Mouse (Mus musculus) intestine, postnatal 0 days (tissue): ENCODE data around the gene Fam189b. TPM values are rescaled to one million over a fixed set of nuclear protein-coding genes. Genes with fewer than 3 reads are reported as not detected.

Experiments used
- ATAC-seq: fragments of 200-750 bp; cut with Nextera tagmentation; 2 replicates; pipeline ENCODE4 v1.8.0; 2017; ENCODE audit warnings: mild to moderate bottlenecking, moderate TSS enrichment, moderate library complexity
- H3K27ac ChIP-seq: fragments of 300-500 bp; sonication (generic); 2 replicates; pipeline ENCODE4 v1.5.1; 2014; ENCODE audit warnings: mild to moderate bottlenecking, low read depth, low read length, moderate library complexity
- H3K27me3 ChIP-seq: fragments of 300-500 bp; sonication (generic); replicated peaks from 2 replicates; pipeline ENCODE4 v1.6.1; 2014; ENCODE audit warnings: low read length, mixed read lengths; ENCODE audit not compliant: control insufficient read depth, insufficient read depth
- H3K36me3 ChIP-seq: fragments of 300-500 bp; sonication (generic); 2 replicates; pipeline ENCODE4 v1.6.1; 2014; ENCODE audit warnings: mild to moderate bottlenecking, moderate library complexity; ENCODE audit not compliant: control insufficient read depth, insufficient read depth
- H3K4me1 ChIP-seq: fragments of 300-500 bp; sonication (generic); replicated peaks from 2 replicates; pipeline ENCODE4 v1.6.1; 2014; ENCODE audit warnings: antibody characterized with exemption, low read length, mixed read lengths; ENCODE audit not compliant: control insufficient read depth, insufficient read depth
- H3K4me2 ChIP-seq: fragments of 300-500 bp; sonication (generic); replicated peaks from 2 replicates; pipeline ENCODE4 v1.6.1; 2014; ENCODE audit warnings: low read depth, mild to moderate bottlenecking, moderate library complexity
- H3K4me3 ChIP-seq: fragments of 300-500 bp; sonication (generic); 2 replicates; pipeline ENCODE4 v1.5.1; 2014; ENCODE audit warnings: low read depth, low read length
- H3K9ac ChIP-seq: fragments of 300-500 bp; sonication (generic); 2 replicates; pipeline ENCODE4 v1.6.1; 2014; ENCODE audit warnings: mild to moderate bottlenecking, low read depth, low read length
- H3K9me3 ChIP-seq: fragments of 300-500 bp; sonication (generic); 2 replicates; pipeline ENCODE4 v1.6.1; 2016; ENCODE audit warnings: mixed run types; ENCODE audit not compliant: control insufficient read depth
- CTCF ChIP-seq: sonication (generic); IDR thresholded peaks from 2 replicates; pipeline ENCODE4 v1.5.1; 2016; ENCODE audit warnings: low read depth, mild to moderate bottlenecking, control low read depth, antibody characterized with exemption, moderate library complexity
- WGBS: fragments of 180-500 bp; shearing (Covaris S2); extraction: QIAGEN DNeasy Blood & Tissue Kit; methylation state at CpG from one replicate; pipeline ENCODE4 v1.1.7; 2014; 5-methylcytosine and 5-hydroxymethylcytosine counted together
- polyA plus RNA-seq: library from polyadenylated mRNA; unstranded; fragments of >200 nt; fragmentation: Nextera tagmentation; extraction: Ambion mirVana; gene quantifications from 2 replicates; pipeline ENCODE4 v1.2.1, GENCODE M21; 2015

The Fam189b gene
- polyA plus RNA-seq, 1 experiment from 2014 or later: 4.9 TPM

DNA sequence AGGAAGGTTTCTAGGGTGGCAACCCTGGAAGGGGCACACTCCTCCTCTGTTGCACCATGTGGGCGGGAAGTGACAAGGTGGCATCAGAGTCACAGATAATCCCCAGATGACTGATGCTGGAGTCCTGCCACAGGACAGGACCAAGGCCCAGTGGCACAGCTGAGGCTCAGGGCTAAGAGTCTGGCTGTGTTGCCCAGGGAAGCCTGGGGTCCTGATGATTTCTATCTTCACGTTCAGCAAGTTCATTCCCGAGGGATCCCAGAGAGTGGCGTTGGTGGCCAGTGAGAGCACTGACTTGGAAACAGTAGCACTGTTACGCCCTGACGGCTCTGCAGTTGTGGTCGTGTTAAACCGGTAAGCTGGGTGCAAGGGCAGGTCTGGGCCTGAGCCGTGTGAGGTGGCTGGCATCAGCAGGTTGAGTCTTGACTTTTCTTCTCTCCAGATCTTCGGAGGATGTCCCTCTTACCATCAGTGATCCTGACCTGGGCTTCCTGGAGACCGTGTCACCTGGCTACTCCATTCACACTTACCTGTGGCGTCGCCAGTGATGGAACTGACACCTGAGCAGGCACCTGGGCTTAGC lies 25.2 kb downstream of the Fam189b start:
- Histone ChIP-seq H3K4me1 (peaks cover 8% of the 10 kb centered on the region; the same call in 1 of the 2 replicates), H3K9ac (no peak overlapping the region), H3K9me3 (no peaks in the 10 kb centered on the region), H3K4me2 (no peak overlapping the region), H3K27ac (no peak overlapping the region), H3K27me3 (no peaks in the 10 kb centered on the region), H3K4me3 (no peak overlapping the region), H3K36me3 (peaks cover 66% of the 10 kb centered on the region)
- no peak for TF ChIP-seq CTCF
- WGBS: 91% methylated on average over 13 of the region's 13 CpGs
- ATAC-seq: no peak

DNA sequence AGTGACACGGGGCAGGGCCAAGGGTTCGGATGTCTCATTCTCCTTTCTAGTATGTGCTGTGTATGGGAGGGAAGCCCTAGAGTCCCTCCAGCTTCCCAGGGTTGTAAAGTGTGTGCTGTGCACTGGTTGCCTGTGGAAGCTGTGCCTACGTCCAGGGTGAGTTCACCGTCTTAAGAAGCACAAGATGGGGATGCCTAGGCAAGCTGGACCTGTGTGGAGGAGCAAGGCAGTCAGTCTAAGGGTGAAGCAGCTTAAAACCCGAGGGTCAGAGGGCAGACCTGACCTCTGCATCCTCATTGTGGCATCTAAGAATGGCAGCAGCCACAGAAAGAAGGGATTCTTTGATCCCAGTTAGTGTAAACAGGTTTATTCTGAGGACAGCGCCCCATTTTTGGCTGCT lies 25.8 kb downstream of the Fam189b start:
- Histone ChIP-seq H3K4me2 (no peak overlapping the region), H3K4me1 (peaks cover 8% of the 10 kb centered on the region; the same call in 1 of the 2 replicates), H3K9ac (no peak overlapping the region), H3K4me3 (no peak overlapping the region), H3K27me3 (no peaks in the 10 kb centered on the region), H3K27ac (no peak overlapping the region), H3K36me3 (peaks cover 66% of the 10 kb centered on the region), H3K9me3 (no peaks in the 10 kb centered on the region)
- whole genome bisulfite sequencing: 83% methylated on average over 6 of the region's 6 CpGs
- ATAC-seq: no peak
- TF ChIP-seq CTCF: no peak

DNA sequence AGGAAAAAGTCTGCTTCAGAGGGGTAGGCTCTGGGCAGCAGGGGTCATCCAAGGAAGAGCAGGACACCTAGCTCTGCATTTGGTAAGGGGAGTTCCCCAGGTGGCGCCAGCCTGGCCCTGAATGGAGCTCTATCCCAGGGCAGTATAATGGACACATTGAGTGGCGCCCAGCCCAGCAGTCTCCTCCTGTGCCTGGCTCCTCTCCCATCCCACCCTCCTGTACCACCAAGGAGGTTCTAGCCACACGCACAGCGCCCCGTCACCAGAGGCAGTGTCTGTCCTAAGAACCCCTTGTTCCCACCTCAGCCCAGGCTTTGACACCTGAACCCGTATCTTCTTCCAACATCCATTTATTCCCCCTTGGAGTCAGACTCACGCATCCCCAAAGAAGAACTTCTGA lies 26.8 kb downstream of the Fam189b start:
- Histone ChIP-seq H3K27ac (no peak overlapping the region), H3K36me3 (peaks cover 57% of the 10 kb centered on the region), H3K27me3 (no peaks in the 10 kb centered on the region), H3K4me1 (peaks cover 13% of the 10 kb centered on the region; the same call in 1 of the 2 replicates), H3K9ac (no peak overlapping the region), H3K4me2 (no peak overlapping the region), H3K4me3 (no peak overlapping the region), H3K9me3 (no peaks in the 10 kb centered on the region)
- WGBS: 95% methylated on average over 7 of the region's 7 CpGs
- TF ChIP-seq CTCF: no peak
- ATAC-seq: no peak

DNA sequence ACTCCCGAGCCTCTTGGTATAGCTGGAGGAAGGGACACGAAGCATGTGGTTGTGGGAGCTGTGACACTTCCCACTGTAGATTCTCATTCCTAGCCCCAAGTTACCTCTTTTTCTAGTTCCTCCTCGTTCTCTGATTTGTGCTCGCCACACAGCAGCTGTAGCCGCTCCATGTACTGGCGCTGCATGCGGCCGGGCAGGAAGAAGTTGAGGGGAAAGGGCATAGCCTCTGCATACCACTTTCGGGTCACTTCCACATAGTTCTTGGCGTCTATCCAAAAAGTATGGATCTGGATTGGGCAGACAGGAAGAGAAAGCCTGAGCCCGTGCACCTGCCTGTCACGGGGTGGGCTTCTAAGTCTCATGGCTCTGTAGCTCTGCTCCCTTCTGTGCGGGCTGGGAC lies 27.2 kb downstream of the Fam189b start:
- Histone ChIP-seq H3K9me3 (no peaks in the 10 kb centered on the region), H3K27ac (no peak overlapping the region), H3K4me3 (no peak overlapping the region), H3K4me1 (peaks cover 14% of the 10 kb centered on the region; the same call in 1 of the 2 replicates), H3K27me3 (no peaks in the 10 kb centered on the region), H3K4me2 (no peak overlapping the region), H3K9ac (no peak overlapping the region), H3K36me3 (peaks cover 54% of the 10 kb centered on the region)
- ATAC-seq: no peak
- WGBS: 74% methylated on average over 13 of the region's 13 CpGs
- TF ChIP-seq CTCF: no peak

DNA sequence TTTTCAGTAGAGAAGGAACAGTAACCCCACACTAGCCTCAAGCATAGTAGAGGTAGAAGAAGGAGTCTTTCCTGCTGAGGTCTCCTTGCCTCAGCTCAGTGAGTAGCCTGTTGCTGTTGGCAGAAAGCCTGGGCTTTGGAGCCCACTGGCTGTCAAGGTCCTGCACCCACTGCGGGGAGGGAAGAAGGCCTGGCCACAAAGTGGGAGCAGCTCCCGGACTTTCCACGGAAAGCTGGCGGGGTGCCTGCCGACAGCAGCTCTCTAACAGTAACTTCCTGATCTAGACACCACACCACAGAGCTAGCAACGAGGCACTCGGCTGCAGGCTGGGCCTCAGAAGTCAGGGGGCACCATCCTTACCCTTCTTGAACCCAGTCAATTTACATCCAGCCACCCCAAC lies 27.8 kb downstream of the Fam189b start:
- no peak overlapping the region for H3K4me2 ChIP-seq
- H3K27me3 ChIP-seq: no peaks in the 10 kb centered on the region
- WGBS: 75% methylated on average over 7 of the region's 7 CpGs
- H3K9ac ChIP-seq: no peak overlapping the region
- no peaks in the 10 kb centered on the region for H3K9me3 ChIP-seq
- H3K27ac ChIP-seq: no peak overlapping the region
- peaks cover 16% of the 10 kb centered on the region; the same call in 1 of the 2 replicates for H3K4me1 ChIP-seq
- no peak overlapping the region for H3K4me3 ChIP-seq
- no peak for TF ChIP-seq CTCF
- ATAC-seq: no peak
- H3K36me3 ChIP-seq: peaks cover 49% of the 10 kb centered on the region

DNA sequence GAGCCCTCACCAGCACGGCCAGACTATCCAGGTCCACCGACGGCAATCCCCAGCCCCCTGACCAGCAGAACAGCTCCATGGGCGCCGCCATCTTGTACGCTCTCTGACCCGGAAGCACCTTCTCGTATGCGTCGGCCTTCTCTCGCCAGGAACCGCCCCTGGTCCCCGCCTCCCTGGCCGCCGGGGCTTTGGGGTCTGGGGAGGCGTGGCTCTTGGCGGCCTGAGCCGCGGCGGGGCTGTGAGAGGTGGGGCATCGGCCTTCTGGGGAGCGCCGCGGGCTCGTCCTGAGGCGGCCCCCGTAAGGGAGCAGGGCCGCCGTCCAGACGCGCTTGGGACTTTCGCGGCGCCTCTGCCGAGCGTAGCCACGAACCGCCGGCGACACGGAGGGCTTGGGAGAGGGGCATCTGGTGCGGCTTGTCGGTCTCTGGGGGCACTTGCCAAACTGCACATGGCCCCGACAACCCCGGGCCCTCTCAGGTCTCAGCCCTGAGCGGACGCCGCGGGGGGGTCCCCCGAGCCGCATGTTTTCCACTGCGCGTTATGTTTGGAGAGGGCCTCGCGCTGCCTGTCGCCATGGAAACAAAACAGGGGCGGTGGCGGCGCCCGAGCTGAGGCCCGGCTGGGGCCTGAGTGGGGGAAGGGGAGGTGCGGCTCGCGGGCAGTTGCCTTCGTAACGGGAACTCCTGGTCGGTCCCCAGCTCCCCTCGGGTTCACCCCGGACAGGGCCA lies 31.0 kb downstream of the Fam189b start:
- H3K9me3 ChIP-seq: no peaks in the 10 kb centered on the region
- H3K4me2 ChIP-seq: peak overlapping the region; percentile 87
- ATAC-seq: peak; percentile 81
- H3K4me1 ChIP-seq: peaks cover 16% of the 10 kb centered on the region; the same call in 1 of the 2 replicates
- H3K27me3 ChIP-seq: no peaks in the 10 kb centered on the region
- H3K27ac ChIP-seq: peak overlapping the region; percentile 92
- H3K9ac ChIP-seq: peak overlapping the region; percentile 72
- H3K36me3 ChIP-seq: peaks cover 18% of the 10 kb centered on the region; the same call in 1 of the 2 replicates
- peak overlapping the region; percentile 74 for H3K4me3 ChIP-seq
- TF ChIP-seq CTCF: no peak
- under 1% methylated on average over 61 of the region's 69 CpGs for WGBS
